Mouse (Mus musculus) G1E (cell line): ENCODE data around the gene Asb15.

Experiments
- CTCF ChIP-seq: IDR thresholded peaks from 2 replicates; pipeline ENCODE4 v1.5.1; 2012; ENCODE audit warnings: low read depth, low read length, inconsistent platforms, mixed read lengths
- GATA1 ChIP-seq: IDR thresholded peaks from 2 replicates; pipeline ENCODE4 v1.6.1; 2012; ENCODE audit warnings: borderline replicate concordance, low read length, inconsistent platforms, mixed read lengths
- GATA2 ChIP-seq: IDR thresholded peaks from 2 replicates; pipeline ENCODE4 v1.6.1; 2012; ENCODE audit warnings: low read depth, low read length, inconsistent platforms, borderline replicate concordance
- POLR2AphosphoS5 ChIP-seq: IDR thresholded peaks from 2 replicates; pipeline ENCODE4 v1.6.1; 2012; ENCODE audit warnings: low read depth, low read length, inconsistent platforms; ENCODE audit not compliant: insufficient replicate concordance
- TAL1 ChIP-seq: conservative IDR thresholded peaks from 2 replicates; pipeline ENCODE4 v1.6.1; 2012; ENCODE audit warnings: low read depth, low read length, inconsistent platforms, mixed read lengths

- TF ChIP-seq CTCF (no peak), TAL1 (no peak), GATA1 (no peak), POLR2AphosphoS5 (no peak), GATA2 (no peak)
These were observed 12.2 kb downstream of the Asb15 start for GRCm38 (mm10) chr6:24540106-24540505.
